Mouse (Mus musculus): Measurements from ENCODE around the gene B3galt5. TPM values are rescaled to one million over a fixed set of nuclear protein-coding genes. Genes with fewer than 3 reads are reported as not detected.
A peak's percentile ranks its signal among the peaks of the same experiment; 100 is the strongest.

B3galt5 gene
- polyA plus RNA-seq, 1 experiment from 2014 or later = 1.5 TPM

GRCm38 (mm10) chr16:96276596-96276995 is 41.0 kb downstream of the B3galt5 start:
- Histone ChIP-seq H3K36me3 (no peaks in the 10 kb centered on the region), H3K4me3 (replicated peaks) (no peak overlapping the region), H3K27me3 (peaks cover 22% of the 10 kb centered on the region), H3K9me3 (no peaks in the 10 kb centered on the region), H3K9ac (replicated peaks) (no peak overlapping the region), H3K4me2 (replicated peaks) (no peak overlapping the region), H3K27ac (no peak overlapping the region), H3K4me1 (replicated peaks) (peaks cover 20% of the 10 kb centered on the region)
- no peak for ATAC-seq
- 74% methylated on average over 3 of the region's 3 CpGs for WGBS

DNA sequence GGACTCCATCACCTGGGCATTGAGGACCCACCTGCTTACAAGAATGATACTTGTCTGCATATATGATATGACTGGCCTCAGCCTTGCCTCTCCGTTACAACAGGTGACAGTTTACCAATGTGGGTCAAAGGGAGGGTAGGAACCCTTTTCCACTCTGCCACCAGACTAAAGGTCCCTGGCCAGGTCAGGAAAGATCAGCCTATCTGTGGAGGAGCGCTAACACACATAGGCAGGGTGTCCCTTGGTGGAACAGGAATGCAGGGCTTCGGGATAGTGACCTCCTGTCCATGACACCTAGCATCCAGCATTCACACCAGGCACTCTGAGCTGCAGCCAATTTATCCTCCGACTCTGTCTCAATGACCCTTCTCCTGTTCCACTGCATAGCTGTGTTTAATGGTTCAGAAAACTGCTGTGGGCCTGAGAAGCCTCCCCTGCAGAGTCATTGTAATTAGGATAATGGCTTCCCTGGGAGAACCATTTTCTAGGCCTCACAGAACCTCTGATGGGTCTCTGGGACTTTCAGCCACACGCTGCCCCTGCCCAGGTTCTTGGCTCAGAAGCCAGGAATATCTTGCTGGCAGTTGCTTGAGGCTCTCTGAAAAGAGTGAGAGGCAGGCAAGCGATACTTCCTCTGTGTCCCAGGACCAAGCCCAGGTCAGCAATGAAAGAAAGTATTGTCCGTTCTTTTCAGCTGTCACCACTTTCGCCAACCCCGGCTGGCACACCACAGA is 43.1 kb downstream of the B3galt5 start:
- no peak for ATAC-seq
- no peak overlapping the region for H3K4me3 ChIP-seq (replicated peaks)
- H3K4me1 ChIP-seq (replicated peaks) = peaks cover 20% of the 10 kb centered on the region
- H3K27me3 ChIP-seq = peaks cover 36% of the 10 kb centered on the region
- H3K27ac ChIP-seq = no peak overlapping the region
- no peaks in the 10 kb centered on the region for H3K36me3 ChIP-seq
- no peaks in the 10 kb centered on the region for H3K9me3 ChIP-seq
- WGBS = 21% methylated on average over 9 of the region's 9 CpGs
- H3K4me2 ChIP-seq (replicated peaks) = no peak overlapping the region
- H3K9ac ChIP-seq (replicated peaks) = no peak overlapping the region

- Histone ChIP-seq H3K27me3 (peaks cover 36% of the 10 kb centered on the region), H3K9me3 (no peaks in the 10 kb centered on the region), H3K36me3 (no peaks in the 10 kb centered on the region), H3K27ac (no peak overlapping the region), H3K4me3 (replicated peaks) (peak overlapping the region; percentile 48), H3K4me1 (replicated peaks) (peaks cover 24% of the 10 kb centered on the region), H3K9ac (replicated peaks) (peak overlapping the region; percentile 66), H3K4me2 (replicated peaks) (peak overlapping the region; percentile 71)
- under 1% methylated on average over 32 of the region's 38 CpGs for WGBS
- peak; percentile 84 for ATAC-seq
Measured at GRCm38 (mm10) chr16:96280719-96281605, 45.4 kb downstream of the B3galt5 start.

GRCm38 (mm10) chr16:96282566-96282965 is 47.0 kb downstream of the B3galt5 start:
- Histone ChIP-seq H3K9me3 (no peaks in the 10 kb centered on the region), H3K9ac (replicated peaks) (no peak overlapping the region), H3K4me1 (replicated peaks) (peaks cover 24% of the 10 kb centered on the region), H3K36me3 (no peaks in the 10 kb centered on the region), H3K27ac (no peak overlapping the region), H3K4me3 (replicated peaks) (no peak overlapping the region), H3K4me2 (replicated peaks) (no peak overlapping the region), H3K27me3 (peaks cover 36% of the 10 kb centered on the region)
- WGBS = 97% methylated on average over 9 of the region's 9 CpGs
- no peak for ATAC-seq

DNA sequence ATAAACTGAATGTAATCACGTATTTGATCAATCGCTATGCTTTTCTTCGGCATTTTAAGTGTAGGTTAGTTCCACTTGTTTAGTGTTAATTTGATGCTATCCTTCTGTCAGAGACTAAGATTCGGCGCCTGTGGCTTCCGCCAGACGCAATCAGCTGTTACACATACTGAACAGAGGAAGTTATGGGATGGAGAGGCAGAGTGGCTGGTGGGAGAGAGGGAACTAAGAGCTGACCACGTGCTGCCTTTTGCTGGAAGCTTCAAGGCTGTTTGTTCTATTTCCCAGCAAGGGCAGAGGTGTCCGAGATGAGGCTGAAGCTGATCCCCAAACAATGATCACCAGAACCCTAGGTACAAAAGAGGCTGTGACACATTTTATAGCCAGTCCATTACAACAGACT is 56.3 kb downstream of the B3galt5 start:
- H3K4me3 ChIP-seq (replicated peaks) = no peak overlapping the region
- no peak overlapping the region for H3K27ac ChIP-seq
- no peaks in the 10 kb centered on the region for H3K27me3 ChIP-seq
- no peak overlapping the region for H3K9ac ChIP-seq (replicated peaks)
- H3K36me3 ChIP-seq = no peaks in the 10 kb centered on the region
- no peaks in the 10 kb centered on the region for H3K9me3 ChIP-seq
- no peak for ATAC-seq
- no peaks in the 10 kb centered on the region for H3K4me1 ChIP-seq (replicated peaks)
- 81% methylated on average over 9 of the region's 9 CpGs for WGBS
- H3K4me2 ChIP-seq (replicated peaks) = no peak overlapping the region

DNA sequence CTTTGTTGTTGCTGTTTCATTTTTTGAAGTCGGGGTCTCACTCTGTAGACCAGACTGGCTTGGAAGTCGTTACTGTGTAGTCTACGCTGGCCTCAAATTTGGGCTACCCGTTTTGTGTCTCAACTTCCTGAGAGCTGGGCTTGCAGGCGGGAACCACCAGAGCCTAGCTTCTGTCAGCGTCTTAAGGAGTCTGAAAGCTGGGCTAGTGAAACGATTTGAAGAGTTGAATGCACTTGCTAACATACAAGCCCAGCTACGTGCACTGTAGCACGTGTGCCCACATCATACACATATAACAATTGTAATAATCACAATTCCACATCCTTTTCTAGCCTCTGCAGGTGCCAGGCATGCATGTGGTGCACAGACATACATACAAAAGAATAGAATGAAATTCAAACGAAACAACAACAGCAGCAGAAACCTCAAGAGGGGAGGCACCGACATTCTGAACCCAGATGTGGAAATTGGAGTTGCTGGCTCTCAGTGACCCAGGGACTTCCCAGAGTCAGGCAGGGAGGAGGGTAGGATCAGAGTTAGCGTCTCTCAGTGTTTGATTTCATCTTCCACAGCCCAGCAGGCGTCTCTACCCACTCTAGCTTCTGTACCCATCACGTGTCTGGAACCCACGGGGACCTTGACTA is 57.1 kb downstream of the B3galt5 start:
- H3K27ac ChIP-seq = no peak overlapping the region
- ATAC-seq = no peak
- H3K27me3 ChIP-seq = no peaks in the 10 kb centered on the region
- H3K4me3 ChIP-seq (replicated peaks) = no peak overlapping the region
- no peak overlapping the region for H3K4me2 ChIP-seq (replicated peaks)
- H3K36me3 ChIP-seq = no peaks in the 10 kb centered on the region
- H3K4me1 ChIP-seq (replicated peaks) = no peaks in the 10 kb centered on the region
- no peak overlapping the region for H3K9ac ChIP-seq (replicated peaks)
- 72% methylated on average over 15 of the region's 15 CpGs for WGBS
- no peaks in the 10 kb centered on the region for H3K9me3 ChIP-seq

GRCm38 (mm10) chr16:96298075-96298474 is 62.5 kb downstream of the B3galt5 start:
- no peak overlapping the region for H3K27ac ChIP-seq
- no peaks in the 10 kb centered on the region for H3K4me1 ChIP-seq (replicated peaks)
- H3K27me3 ChIP-seq = no peaks in the 10 kb centered on the region
- H3K4me3 ChIP-seq (replicated peaks) = no peak overlapping the region
- H3K9me3 ChIP-seq = no peaks in the 10 kb centered on the region
- no peak overlapping the region for H3K9ac ChIP-seq (replicated peaks)
- no peaks in the 10 kb centered on the region for H3K36me3 ChIP-seq
- no peak for ATAC-seq
- no peak overlapping the region for H3K4me2 ChIP-seq (replicated peaks)

GRCm38 (mm10) chr16:96298574-96298973 is 63.0 kb downstream of the B3galt5 start:
- Histone ChIP-seq H3K9me3 (no peaks in the 10 kb centered on the region), H3K27ac (no peak overlapping the region), H3K36me3 (no peaks in the 10 kb centered on the region), H3K4me2 (replicated peaks) (no peak overlapping the region), H3K4me3 (replicated peaks) (no peak overlapping the region), H3K4me1 (replicated peaks) (no peaks in the 10 kb centered on the region), H3K27me3 (no peaks in the 10 kb centered on the region), H3K9ac (replicated peaks) (no peak overlapping the region)
- 62% methylated on average over 3 of the region's 3 CpGs for WGBS
- no peak for ATAC-seq

DNA sequence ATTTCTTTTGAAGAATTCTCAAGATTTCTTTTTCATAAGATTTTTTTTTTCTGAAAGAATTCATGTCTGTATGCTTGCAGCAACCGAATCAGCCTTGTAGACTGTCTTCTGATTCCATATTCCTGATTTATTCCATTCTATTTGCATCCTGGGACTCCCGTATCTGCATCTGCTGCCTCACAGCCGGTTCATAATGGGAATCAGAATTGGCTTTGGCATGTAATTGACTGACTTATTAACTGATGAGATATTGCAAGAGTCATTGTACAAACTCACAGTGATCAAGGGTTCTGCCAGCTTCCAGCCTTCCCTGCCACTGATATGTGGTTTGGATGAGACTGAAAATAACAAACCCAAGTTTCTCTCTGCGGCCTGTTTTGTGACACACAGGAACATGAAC is 67.8 kb downstream of the B3galt5 start:
- H3K9ac ChIP-seq (replicated peaks) = no peak overlapping the region
- H3K4me3 ChIP-seq (replicated peaks) = no peak overlapping the region
- 88% methylated on average over 4 of the region's 4 CpGs for WGBS
- H3K9me3 ChIP-seq = no peaks in the 10 kb centered on the region
- H3K4me1 ChIP-seq (replicated peaks) = no peaks in the 10 kb centered on the region
- no peaks in the 10 kb centered on the region for H3K27me3 ChIP-seq
- no peaks in the 10 kb centered on the region for H3K36me3 ChIP-seq
- no peak overlapping the region for H3K27ac ChIP-seq
- ATAC-seq = no peak
- no peak overlapping the region for H3K4me2 ChIP-seq (replicated peaks)

- no peak for ATAC-seq
- no peaks in the 10 kb centered on the region for H3K9me3 ChIP-seq
- no peak overlapping the region for H3K4me3 ChIP-seq (replicated peaks)
- no peak overlapping the region for H3K27ac ChIP-seq
- no peaks in the 10 kb centered on the region for H3K27me3 ChIP-seq
- no peaks in the 10 kb centered on the region for H3K4me1 ChIP-seq (replicated peaks)
- no peak overlapping the region for H3K4me2 ChIP-seq (replicated peaks)
- no peak overlapping the region for H3K9ac ChIP-seq (replicated peaks)
- no peaks in the 10 kb centered on the region for H3K36me3 ChIP-seq
Measured at GRCm38 (mm10) chr16:96304438-96304837, 68.8 kb downstream of the B3galt5 start.

- no peaks in the 10 kb centered on the region for H3K9me3 ChIP-seq
- no peaks in the 10 kb centered on the region for H3K36me3 ChIP-seq
- no peaks in the 10 kb centered on the region for H3K27me3 ChIP-seq
- H3K4me3 ChIP-seq (replicated peaks) = no peak overlapping the region
- 81% methylated on average over 4 of the region's 4 CpGs for WGBS
- no peak overlapping the region for H3K9ac ChIP-seq (replicated peaks)
- no peak overlapping the region for H3K4me2 ChIP-seq (replicated peaks)
- no peak for ATAC-seq
- H3K27ac ChIP-seq = no peak overlapping the region
- no peaks in the 10 kb centered on the region for H3K4me1 ChIP-seq (replicated peaks)
Measured at GRCm38 (mm10) chr16:96306905-96307304, 71.3 kb downstream of the B3galt5 start.

DNA sequence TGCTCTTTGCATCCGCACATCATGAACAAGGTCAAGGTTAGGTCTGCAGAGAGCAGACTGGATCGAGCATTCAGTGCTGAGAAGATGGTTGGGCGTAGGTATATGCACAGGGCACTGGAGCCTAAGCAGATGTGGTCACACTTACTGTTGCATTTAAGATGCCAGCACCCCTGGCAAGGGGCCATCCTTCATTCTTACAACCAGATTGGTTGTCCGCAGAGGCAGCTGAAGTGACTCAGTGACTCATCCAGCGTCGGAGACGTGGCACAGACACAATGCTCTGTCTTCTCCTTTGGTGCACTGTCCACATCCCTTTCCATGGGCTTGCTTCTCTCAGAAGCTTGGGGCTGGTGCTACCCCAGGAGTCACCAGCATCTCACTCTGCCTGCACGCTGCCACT is 82.2 kb downstream of the B3galt5 start:
- 96% methylated on average over 8 of the region's 8 CpGs for WGBS
- no peak for ATAC-seq
- H3K9me3 ChIP-seq = no peaks in the 10 kb centered on the region
- no peaks in the 10 kb centered on the region for H3K4me1 ChIP-seq (replicated peaks)
- no peaks in the 10 kb centered on the region for H3K27me3 ChIP-seq
- no peak overlapping the region for H3K4me2 ChIP-seq (replicated peaks)
- H3K9ac ChIP-seq (replicated peaks) = no peak overlapping the region
- no peaks in the 10 kb centered on the region for H3K36me3 ChIP-seq
- H3K27ac ChIP-seq = no peak overlapping the region
- H3K4me3 ChIP-seq (replicated peaks) = no peak overlapping the region
